Mouse (Mus musculus) frontal cortex, postnatal 25 days (tissue): ENCODE data around the gene Pip5k1c.

Source experiments
- DNase-seq, 2 experiments: peaks; one replicate each; pipeline ENCODE4 v3.0.0; 2022; ENCODE audit warnings: low spot score in 2 of 2

The Pip5k1c gene

GRCm38 (mm10) chr10:81323791-81324530, 31.2 kb downstream of the Pip5k1c start:
- DNase-seq = no peak

DNA sequence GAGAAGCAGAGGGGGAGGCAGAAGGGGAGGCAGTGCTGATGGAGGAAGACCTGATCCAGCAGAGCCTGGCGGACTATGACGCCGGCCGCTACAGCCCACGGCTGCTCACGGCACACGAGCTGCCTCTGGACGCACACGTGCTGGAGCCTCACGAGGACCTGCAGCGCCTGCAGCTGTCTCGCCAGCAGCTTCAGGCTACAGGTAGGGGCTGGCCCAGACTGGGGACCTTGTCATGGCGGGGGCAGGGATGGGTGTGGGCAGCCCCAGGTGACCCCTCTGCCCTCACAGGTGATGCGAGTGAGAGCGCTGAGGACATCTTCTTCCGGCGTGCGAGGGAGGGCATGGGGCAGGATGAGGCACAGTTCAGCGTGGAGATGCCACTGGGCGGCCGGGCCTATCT, 32.4 kb downstream of the Pip5k1c start:
- DNase-seq = no peak

GRCm38 (mm10) chr10:81325781-81326180, 33.0 kb downstream of the Pip5k1c start:
- no peak for DNase-seq

GRCm38 (mm10) chr10:81326858-81327257, 34.1 kb downstream of the Pip5k1c start:
- no peak for DNase-seq

DNA sequence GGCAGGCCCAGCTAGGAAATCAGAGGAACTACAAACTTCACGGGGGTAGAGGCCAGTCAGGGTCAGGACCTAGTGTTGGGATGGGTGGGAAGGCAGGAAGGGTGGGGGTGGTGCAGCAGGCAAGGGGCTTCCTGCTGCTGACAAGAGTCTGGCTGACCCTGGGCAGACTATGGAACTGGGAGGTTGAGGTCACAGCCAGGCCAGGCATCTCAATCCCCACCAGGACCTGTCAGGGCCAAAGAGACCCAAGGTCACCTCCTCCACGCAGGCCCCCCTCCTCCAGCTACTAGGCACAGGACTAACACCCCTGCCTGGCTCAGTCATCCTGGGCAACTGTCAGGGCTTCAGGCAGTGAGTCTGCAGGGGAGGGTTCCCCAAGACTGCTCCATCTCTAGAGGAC, 35.2 kb downstream of the Pip5k1c start:
- DNase-seq = no peak

GRCm38 (mm10) chr10:81328386-81328785, 35.6 kb downstream of the Pip5k1c start, which contains the start of gene Tbxa2r:
Gene Tbxa2r (plus strand): TSS chr10:81328731.
- no peak for DNase-seq

DNA sequence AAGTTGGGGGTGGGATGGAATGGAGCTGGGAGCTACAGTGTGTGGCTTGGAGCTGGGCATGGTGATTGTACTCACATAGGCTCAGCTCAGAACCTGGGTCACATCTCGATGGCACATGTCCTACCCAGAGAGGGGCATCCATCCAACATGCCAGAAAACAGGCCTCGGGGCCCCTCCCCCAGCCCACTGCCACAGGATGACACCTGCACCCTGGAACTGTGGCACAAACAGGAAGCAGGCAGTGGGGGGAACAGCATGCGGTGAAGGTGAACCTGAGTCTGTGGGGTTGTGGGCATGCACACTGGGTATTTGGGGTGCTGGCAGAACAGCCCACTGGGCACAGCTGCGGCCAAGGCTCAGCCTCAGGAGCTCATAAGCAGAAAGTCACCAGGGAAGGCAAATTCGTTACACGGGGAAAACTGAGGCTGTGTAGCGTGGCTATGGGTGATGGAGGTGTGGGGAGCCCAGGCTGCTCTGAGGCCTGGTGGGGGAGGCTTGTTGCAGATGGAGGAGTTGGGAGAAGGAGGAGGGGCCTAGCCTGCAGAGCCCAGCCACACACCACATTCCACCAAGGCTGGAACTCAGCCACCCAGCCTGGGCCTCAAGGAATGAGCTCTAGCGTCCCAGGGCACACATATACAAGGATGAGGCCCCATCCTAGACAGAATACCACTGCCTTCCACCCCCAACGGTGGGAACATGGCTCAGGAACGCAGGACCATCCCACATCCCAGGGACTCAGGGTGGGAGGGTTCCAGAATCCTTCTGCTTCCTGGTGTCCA, 36.6 kb downstream of the Pip5k1c start:
- DNase-seq = no peak

DNA sequence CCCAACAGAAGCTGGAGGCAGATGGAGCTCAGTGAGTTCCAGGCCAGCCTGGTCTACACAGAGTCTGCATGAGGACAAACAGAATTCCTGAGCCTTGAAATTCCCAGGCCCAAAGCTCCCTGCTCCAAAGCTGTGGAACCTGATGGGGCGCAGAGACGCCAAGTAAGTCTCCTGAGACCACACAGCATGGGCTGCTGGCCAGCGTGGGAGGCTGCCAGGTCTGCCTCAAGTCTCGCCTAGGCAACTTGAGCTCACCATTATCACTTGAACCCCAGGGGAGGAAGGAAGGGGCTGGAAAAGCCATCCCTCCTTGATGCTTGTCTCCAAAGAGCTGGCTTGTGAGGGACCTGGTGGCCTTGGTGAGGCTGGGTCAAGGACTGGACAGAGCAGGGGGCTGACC, 37.2 kb downstream of the Pip5k1c start:
- DNase-seq = no peak

- no peak for DNase-seq
These were observed 39.5 kb downstream of the Pip5k1c start for GRCm38 (mm10) chr10:81332277-81332676.

GRCm38 (mm10) chr10:81334324-81334723, 41.6 kb downstream of the Pip5k1c start:
- no peak for DNase-seq

DNA sequence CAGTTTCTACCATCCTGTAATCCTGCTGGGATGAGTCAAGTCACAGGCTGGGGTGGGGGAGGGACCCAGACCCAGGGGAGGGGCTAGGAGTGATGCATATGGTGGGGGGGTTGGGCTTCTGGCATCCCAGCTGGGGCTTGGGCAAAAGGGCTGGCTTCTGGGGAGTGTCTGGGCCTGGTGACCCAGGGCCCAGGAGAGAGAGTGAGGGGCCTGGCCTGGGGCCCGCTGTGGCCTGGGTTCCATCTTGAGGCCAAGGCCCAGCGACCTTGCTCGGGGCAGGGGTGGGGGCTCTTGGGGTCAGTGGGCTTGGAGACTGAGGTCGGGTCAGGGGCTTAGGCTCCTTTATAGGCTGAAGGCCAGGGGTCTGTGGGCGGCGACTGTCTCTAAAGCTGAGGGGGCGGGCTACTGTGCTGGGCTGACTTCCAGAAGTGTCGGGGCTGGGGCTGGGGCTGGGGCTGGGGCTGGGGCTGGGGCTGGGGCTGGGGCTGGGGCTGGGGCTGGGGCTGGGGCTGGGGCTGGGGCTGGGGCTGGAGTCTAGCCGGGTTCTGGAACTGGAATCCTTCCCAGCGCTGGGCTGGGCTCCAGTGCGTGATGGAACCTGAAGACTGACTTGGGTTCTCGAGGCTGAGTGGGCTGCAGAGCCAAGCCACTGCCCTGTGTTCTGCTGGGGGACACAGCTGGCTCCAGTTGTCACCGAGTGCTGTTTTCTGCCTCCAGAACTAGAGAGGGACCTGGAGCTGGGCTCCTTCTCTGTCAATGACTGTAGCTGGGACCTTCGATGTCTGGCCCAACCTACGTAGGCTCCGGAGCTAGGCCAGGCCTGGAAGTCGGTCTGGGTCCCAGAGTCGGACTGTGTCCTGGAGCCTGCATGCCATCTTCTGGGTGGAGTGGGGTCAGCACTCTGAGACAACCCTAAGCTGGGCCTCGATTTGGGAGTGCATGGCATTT, 42.9 kb downstream of the Pip5k1c start:
- DNase-seq = no peak

GRCm38 (mm10) chr10:81336558-81336957, 43.8 kb downstream of the Pip5k1c start:
- no peak for DNase-seq

DNA sequence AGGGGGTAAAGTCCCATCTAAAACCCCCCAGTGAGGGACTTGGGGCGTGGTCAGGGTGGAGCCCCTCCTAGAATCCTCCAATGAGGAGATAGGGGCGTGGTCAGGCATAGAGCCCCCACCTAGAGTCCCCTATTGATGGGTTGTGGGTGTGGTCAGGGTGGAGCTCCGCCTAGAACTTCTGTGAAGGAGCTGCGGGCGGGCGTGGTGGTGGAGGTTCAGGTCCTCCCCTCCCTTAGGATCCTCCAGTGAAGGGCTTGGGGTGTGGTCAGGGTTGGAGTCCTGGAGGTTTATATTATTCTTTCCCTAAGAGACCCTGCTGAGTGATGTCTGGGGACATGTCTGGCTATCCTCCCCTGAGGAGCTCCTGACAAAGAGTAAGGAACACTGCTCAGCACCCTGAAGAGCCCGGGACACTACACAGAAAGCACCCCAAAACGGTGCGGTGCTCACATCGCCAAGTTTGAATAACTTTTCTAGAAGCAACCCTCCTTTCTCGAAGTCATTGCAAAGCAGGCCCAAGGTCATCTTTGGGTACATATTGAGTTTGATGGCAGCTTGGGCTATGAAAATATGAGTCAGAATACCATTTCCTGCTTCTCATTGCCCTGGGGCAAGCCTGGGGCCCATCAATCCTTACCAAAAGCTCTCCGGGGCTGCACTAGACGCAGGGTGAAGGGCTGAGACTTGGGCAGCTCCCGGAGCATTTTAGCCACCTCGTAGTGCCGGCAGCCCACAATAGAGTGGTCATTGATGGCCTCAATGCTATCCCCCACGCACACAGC, 48.0 kb downstream of the Pip5k1c start:
- DNase-seq = no peak

DNA sequence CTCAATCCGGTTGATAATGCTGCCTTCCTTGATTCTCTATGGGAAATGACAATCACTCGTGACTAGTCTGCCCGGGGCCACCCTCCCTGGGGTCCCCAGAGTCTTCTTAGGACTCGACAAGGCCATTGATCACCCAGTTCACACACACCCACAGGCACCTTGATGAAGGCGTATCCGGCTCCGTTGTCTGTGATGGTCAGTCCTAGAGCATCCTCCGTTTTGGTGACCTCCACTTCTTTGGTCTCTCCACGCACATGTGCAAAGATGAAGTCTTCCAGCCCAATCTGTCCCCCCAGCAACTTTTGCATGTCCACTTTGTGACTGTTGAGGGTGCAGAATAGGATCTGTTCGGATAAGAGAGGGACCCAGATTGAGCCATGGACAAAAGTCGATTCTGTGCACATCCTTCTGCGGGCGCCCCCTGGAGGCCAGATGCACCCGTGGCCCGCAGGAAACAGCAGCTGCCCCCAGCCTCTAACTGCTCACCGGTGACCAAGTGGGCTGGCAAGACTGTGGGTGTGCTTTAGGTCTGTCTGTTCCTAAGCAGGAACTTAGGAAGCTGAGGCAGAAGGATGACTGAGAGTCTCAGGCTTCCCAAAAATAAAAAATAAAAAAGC, 48.7 kb downstream of the Pip5k1c start:
- DNase-seq = peak; percentile 48 to 50

DNA sequence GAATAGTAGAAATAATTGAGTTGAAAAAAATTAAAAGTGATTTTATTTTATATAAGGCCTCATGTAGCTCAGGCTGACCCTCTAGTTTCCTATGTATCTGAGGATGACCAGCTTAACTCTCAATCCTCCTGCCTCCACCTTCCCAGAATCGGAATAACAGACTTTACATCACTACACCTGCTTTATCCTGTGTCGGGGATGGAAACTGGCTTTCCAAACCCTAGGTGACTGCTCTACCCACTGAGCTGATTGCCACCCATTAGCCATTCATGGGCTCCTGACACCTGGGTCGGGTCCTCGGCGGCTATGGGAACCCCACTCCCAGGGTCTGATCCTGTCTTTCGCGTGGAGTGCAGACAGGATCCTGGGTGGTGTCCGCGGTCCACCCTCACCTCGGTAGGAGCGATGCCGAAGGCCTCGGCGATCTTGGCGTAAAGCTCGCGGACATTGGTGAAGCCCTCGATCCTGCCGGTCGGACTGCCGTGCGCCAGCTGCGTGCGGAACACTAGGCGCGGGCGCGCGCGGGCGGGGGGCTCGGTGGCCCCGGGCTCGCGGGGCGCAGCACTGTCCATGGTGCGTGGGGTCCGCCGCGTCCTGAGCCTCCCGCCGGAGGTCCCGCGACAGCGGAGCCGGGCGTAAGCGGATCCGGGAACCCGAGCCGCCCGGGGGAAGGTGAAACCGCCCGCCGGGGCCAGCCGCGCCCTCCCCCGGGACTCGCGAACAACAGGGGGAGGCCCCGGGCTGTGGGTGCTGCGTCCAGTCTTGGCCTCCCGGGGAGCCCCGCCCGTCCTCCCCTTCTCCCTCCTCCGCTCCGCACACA, 50.1 kb downstream of the Pip5k1c start, which contains the start of gene Gipc3:
Gipc3 (minus strand) TSS at position 581 of the 820 bp plus-strand sequence.
- no peak for DNase-seq

DNA sequence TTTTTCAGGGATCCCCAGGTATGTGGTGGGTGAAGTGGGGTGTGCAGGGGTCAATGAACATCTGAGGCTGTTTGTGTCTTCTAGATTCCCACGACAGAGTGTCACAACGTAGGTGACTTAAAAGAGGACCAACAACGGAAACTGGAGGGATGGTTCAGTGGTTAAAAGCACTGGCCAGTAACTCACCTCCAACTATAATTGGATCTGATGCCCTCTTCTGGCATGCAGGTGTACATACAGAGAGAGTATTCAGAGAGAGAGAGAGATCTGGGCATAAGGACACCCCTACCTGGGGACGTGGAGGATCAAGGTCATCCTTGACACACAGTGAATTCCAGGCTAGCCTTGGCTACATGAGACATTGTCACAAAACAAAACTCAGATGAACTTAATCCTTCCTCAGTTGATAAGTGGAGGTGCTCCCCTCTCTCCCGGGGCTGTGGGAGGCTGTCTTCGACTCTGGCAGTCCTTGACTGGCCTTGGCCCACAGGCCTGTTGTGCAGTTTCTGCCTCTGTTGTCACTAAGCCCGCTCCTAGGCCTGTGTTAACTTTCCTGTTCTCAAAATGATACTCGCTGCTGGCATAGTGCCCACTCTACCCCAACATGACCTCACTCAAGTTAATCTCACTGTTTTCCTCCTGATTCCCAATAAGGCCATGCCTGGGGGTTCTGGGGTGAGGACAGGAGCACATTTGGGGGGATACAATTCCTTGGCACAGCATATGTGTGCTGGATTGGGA, 51.8 kb downstream of the Pip5k1c start:
- no peak for DNase-seq

DNA sequence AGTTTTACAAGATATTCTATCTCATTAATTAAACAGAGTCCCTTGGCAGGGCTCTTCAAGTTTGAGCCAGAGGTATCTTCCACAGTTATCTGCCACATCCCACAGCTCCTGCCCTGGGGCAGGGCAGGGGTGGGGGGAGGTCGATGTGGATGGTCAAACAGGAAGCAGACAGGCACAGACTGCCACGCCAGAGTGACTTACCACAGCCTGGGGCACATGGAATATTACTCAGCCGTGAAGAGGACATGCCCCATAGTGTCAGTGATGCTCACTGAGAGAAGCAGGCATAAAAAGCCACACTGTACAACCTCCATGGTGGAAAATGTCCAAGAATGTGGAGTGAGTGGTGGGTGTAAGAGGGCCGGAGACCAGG, 52.4 kb downstream of the Pip5k1c start:
- DNase-seq = no peak

DNA sequence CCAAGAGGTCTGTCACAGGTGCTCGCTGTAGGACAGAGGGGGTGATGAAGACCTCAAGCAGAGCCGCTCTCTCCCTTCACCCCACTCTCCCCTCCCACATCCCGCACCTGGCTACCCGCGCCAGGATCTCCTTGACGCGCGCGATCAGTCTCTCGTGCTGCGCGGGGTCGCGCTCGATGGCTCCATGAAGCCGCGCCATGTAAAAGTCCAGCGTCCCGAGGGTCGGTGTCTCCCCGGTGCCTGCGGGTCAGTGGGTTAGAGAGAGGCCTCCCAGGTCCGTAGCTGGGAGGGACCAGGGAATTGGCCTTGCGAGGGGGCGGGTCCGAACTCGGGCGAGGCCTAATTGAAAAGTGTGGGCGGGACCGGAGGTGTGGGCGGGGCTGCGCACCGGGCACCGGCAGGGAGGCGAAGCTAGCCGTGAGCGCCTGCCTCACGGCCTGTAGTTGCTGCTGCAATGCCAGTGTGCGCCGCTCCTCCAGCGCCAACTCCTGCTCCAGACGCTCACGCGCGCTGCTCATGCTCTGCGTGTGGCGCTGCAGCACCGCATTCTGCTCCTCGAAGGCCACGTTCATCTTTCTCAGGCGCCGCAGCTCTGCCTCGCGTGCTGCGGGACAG, 53.8 kb downstream of the Pip5k1c start:
- no peak for DNase-seq

DNA sequence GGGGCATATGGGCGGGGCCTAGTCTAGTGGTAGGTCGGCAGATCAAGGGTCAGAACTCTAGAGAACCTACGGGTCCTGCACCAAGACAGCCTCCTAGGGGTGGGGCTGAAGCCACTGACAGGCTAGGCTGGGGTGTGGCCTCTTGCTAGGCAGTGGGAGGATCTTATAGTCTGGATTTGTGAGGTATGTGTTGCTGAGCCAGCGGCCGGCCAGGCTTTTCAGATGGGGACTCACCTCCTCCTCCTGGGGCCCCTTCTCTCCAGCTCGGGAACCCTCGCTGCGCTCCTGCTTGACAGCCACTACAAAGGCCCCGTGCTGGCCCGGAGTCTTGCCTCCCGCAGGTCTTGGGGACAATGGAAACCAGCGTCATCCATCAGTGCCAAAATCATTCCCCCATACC, 56.4 kb downstream of the Pip5k1c start:
- no peak for DNase-seq
